Comparison of ENCODE assay signal across 26 mouse cellular contexts in genomic region chrX:104760311-104760710, GRCm38 (mm10).
DNase-seq lines count a peak whose midpoint lies in the region; ATAC-seq and TF ChIP-seq lines count a peak whose summit lies in the region.
"Had no signal": no experiment of that assay in that cellular context is flagged by ENCODE, and none has a peak within 500 bp of the region (broad histone marks: within the 10 kb centered on the region; RNA-seq: fewer than 3 reads in every experiment).

No protein-coding gene starts in this region.

- TF ChIP-seq POLR2A in CH12.LX (IDR thresholded peaks at IDR 0.05; ENCODE audit: low read depth, low read length) = no peak

- H3K4me1 ChIP-seq in megakaryocyte, embryonic 14.5 days = peaks cover 23% of the 10 kb centered on the region
- peaks cover 0 to 5% of the 10 kb centered on the region in 2 experiments; a peak in 2 of 4 replicates for H3K4me1 ChIP-seq in CH12.LX (ENCODE audit: control insufficient read depth in 1 of 2, insufficient read depth in 2 of 2)
- H3K4me1 ChIP-seq in hindbrain, embryonic 16.5 days (ENCODE audit: control insufficient read depth, insufficient read depth, low read depth, low read length) = no peaks in the 10 kb centered on the region
- H3K4me1 ChIP-seq in hindbrain, embryonic 13.5 days (replicated peaks) = no peaks in the 10 kb centered on the region
- H3K4me1 ChIP-seq: embryonic facial prominence, embryonic 12.5 days; embryonic facial prominence, embryonic 15.5 days; heart, embryonic 10.5 days; heart, embryonic 13.5 days; hindbrain, embryonic 12.5 days had no signal

- H3K4me3 ChIP-seq in megakaryocyte, embryonic 14.5 days (replicated peaks) = peak overlapping the region; percentile 62
- no peak overlapping the region for H3K4me3 ChIP-seq in CH12.LX (replicated peaks in 1 of 3; ENCODE audit: low read depth in 2 of 3, low read length in 2 of 3, poor library complexity in 1 of 3)
- no peak overlapping the region for H3K4me3 ChIP-seq in hindbrain, embryonic 16.5 days (ENCODE audit: low read length)
- no peak overlapping the region for H3K4me3 ChIP-seq in hindbrain, embryonic 13.5 days
- H3K4me3 ChIP-seq: embryonic facial prominence, embryonic 12.5 days; embryonic facial prominence, embryonic 15.5 days; gastrocnemius, adult 2 months; heart, embryonic 10.5 days; heart, embryonic 13.5 days; hindbrain, embryonic 12.5 days had no signal

- 97% methylated on average over 4 of the region's 4 CpGs for WGBS in hindbrain, embryonic 16.5 days
- 90% methylated on average over 4 of the region's 4 CpGs for WGBS in hindbrain, embryonic 13.5 days

- H3K9me3 ChIP-seq in megakaryocyte, embryonic 14.5 days = no peaks in the 10 kb centered on the region
- H3K9me3 ChIP-seq in CH12.LX (replicated peaks; ENCODE audit: low read length) = no peaks in the 10 kb centered on the region
- H3K9me3 ChIP-seq in hindbrain, embryonic 16.5 days (ENCODE audit: control insufficient read depth, low read length) = no peaks in the 10 kb centered on the region
- H3K9me3 ChIP-seq in hindbrain, embryonic 13.5 days = no peaks in the 10 kb centered on the region
- H3K9me3 ChIP-seq: embryonic facial prominence, embryonic 12.5 days; embryonic facial prominence, embryonic 15.5 days; heart, embryonic 10.5 days; heart, embryonic 13.5 days; hindbrain, embryonic 12.5 days had no signal

- peaks cover 12% of the 10 kb centered on the region for H3K27me3 ChIP-seq in megakaryocyte, embryonic 14.5 days (replicated peaks)
- no peaks in the 10 kb centered on the region for H3K27me3 ChIP-seq in CH12.LX (replicated peaks)
- H3K27me3 ChIP-seq in hindbrain, embryonic 16.5 days (replicated peaks; ENCODE audit: control insufficient read depth, insufficient read depth, low read length) = peaks cover 3% of the 10 kb centered on the region; the same call in 1 of the 2 replicates
- H3K27me3 ChIP-seq in hindbrain, embryonic 13.5 days = peaks cover 37% of the 10 kb centered on the region; the same call in 1 of the 2 replicates
- H3K27me3 ChIP-seq: embryonic facial prominence, embryonic 12.5 days had no signal

- peak; percentile 27 for DNase-seq in CH12.LX (ENCODE audit: extremely low read depth)
- DNase-seq in kidney, adult 11 months = no peak
- DNase-seq: adrenal gland, adult 8-10 months; adrenal gland, postnatal 25 days; B cell, adult 2 months; cerebellum, adult 11-12 months; cerebellum, adult 8-10 months; cerebellum, postnatal 10 days; forebrain, postnatal 0 days; gastrocnemius, adult 2 months; gastrocnemius, postnatal 14 days; heart, adult 18-20 months; heart, postnatal 14 days had no signal

- TF ChIP-seq EP300 in CH12.LX (IDR thresholded peaks at IDR 0.05; ENCODE audit: low read length) = no peak

- ATAC-seq in megakaryocyte, adult 5-6 weeks (ENCODE audit: poor library complexity, severe bottlenecking) = no peak
- ATAC-seq in inflammation-experienced regulatory T-cells, adult 6 months = peak; percentile 58
- ATAC-seq in hindbrain, embryonic 16.5 days = no peak
- no peak for ATAC-seq in hindbrain, embryonic 13.5 days (ENCODE audit: low FRiP score)
- ATAC-seq: forebrain, embryonic 14.5 days; forebrain, postnatal 0 days; hindbrain, postnatal 0 days; intestine, postnatal 0 days had no signal

- TF ChIP-seq RAD21 in CH12.LX (IDR thresholded peaks at IDR 0.05; ENCODE audit: low read depth, low read length) = no peak

- peak overlapping the region; percentile 71; the same call in 1 of the 2 replicates for H3K4me2 ChIP-seq in CH12.LX (ENCODE audit: insufficient read depth, low read depth, poor library complexity, severe bottlenecking)
- H3K4me2 ChIP-seq in hindbrain, embryonic 16.5 days (ENCODE audit: low read length) = no peak overlapping the region
- H3K4me2 ChIP-seq in hindbrain, embryonic 13.5 days = no peak overlapping the region
- H3K4me2 ChIP-seq: embryonic facial prominence, embryonic 12.5 days; embryonic facial prominence, embryonic 15.5 days; heart, embryonic 13.5 days; hindbrain, embryonic 12.5 days had no signal

- H3K9ac ChIP-seq in CH12.LX (ENCODE audit: insufficient read depth, low read depth) = no peak overlapping the region
- no peak overlapping the region for H3K9ac ChIP-seq in hindbrain, embryonic 16.5 days (ENCODE audit: low read depth, low read length)
- H3K9ac ChIP-seq in hindbrain, embryonic 13.5 days = no peak overlapping the region
- H3K9ac ChIP-seq: embryonic facial prominence, embryonic 12.5 days; embryonic facial prominence, embryonic 15.5 days; forebrain, postnatal 0 days; heart, embryonic 13.5 days; hindbrain, embryonic 12.5 days had no signal

- H3K79me2 ChIP-seq in CH12.LX (replicated peaks; ENCODE audit: control insufficient read depth, extremely low read depth, insufficient read depth, poor library complexity, severe bottlenecking) = no peaks in the 10 kb centered on the region

- dilution Hi-C loops in CH12.LX (cut with MboI; ENCODE audit: extremely low pct_ligation_motif_present, extremely low pct_unique_long_range_greater_than_20kb, low sequenced_read_pairs) = no loop called here

- no peak for TF ChIP-seq CTCF in CH12.LX (conservative IDR thresholded peaks at IDR 0.05 in 1 of 2, IDR thresholded peaks at IDR 0.05 in 1 of 2; ENCODE audit: low read depth in 2 of 2, low read length in 2 of 2)

- no peaks in the 10 kb centered on the region for H3K36me3 ChIP-seq in megakaryocyte, embryonic 14.5 days (replicated peaks; ENCODE audit: low read length)
- H3K36me3 ChIP-seq in CH12.LX (replicated peaks in 1 of 2; ENCODE audit: control insufficient read depth in 1 of 2, insufficient read depth in 1 of 2, low read length in 1 of 2) = no peaks in the 10 kb centered on the region
- H3K36me3 ChIP-seq in hindbrain, embryonic 16.5 days (ENCODE audit: control insufficient read depth, insufficient read depth, low read length) = no peaks in the 10 kb centered on the region
- no peaks in the 10 kb centered on the region for H3K36me3 ChIP-seq in hindbrain, embryonic 13.5 days
- H3K36me3 ChIP-seq: embryonic facial prominence, embryonic 12.5 days; embryonic facial prominence, embryonic 15.5 days; heart, embryonic 10.5 days; heart, embryonic 13.5 days; hindbrain, embryonic 12.5 days had no signal

- in situ Hi-C loops in CH12.LX (cut with MboI; ENCODE audit: low pct_ligation_motif_present, low pct_unique_long_range_greater_than_20kb, low sequenced_read_pairs) = no loop called here

- no peak overlapping the region for H3K27ac ChIP-seq in CH12.LX (ENCODE audit: insufficient read depth, low read depth)
- H3K27ac ChIP-seq in hindbrain, embryonic 16.5 days (ENCODE audit: low read depth, low read length) = no peak overlapping the region
- H3K27ac ChIP-seq in hindbrain, embryonic 13.5 days = no peak overlapping the region
- H3K27ac ChIP-seq: embryonic facial prominence, embryonic 12.5 days; embryonic facial prominence, embryonic 15.5 days; gastrocnemius, adult 2 months; heart, embryonic 10.5 days; heart, embryonic 13.5 days; hindbrain, embryonic 12.5 days; hindbrain, postnatal 0 days had no signal

TF ChIP-seq in CH12.LX, 34 proteins besides CTCF, POLR2A, EP300 and RAD21:
- TF ChIP-seq ZKSCAN1 (IDR thresholded peaks at IDR 0.05; ENCODE audit: borderline replicate concordance, low read depth, low read length) = no peak
- no peak for TF ChIP-seq ZC3H11A (IDR thresholded peaks at IDR 0.05; ENCODE audit: low read depth, low read length)
- TF ChIP-seq BHLHE40 (IDR thresholded peaks at IDR 0.05; ENCODE audit: low read depth, low read length) = no peak
